Mouse (Mus musculus) CH12.LX (cell line): Measurements from ENCODE around the gene Proca1. TPM values are rescaled to one million over a fixed set of nuclear protein-coding genes. Genes with fewer than 3 reads are reported as not detected.
A peak's percentile ranks its signal among the peaks of the same experiment; 100 is the strongest.

ENCODE experiments used
- DNase-seq: peaks from one replicate; pipeline ENCODE4 v3.0.0-alpha.2; 2013; ENCODE audit errors: extremely low read depth
- H3K27ac ChIP-seq: 2 replicates; pipeline ENCODE4 v1.5.1; 2012; ENCODE audit warnings: low read depth, mild to moderate bottlenecking, control low read depth, moderate library complexity; ENCODE audit not compliant: insufficient read depth
- H3K27me3 ChIP-seq: replicated peaks from 2 replicates; pipeline ENCODE3; 2012; ENCODE audit warnings: inconsistent platforms
- H3K36me3 ChIP-seq, 2 experiments: replicated peaks in 1 of 2; 2 replicates each; pipeline versions ENCODE3 to v1.6.1; 2012; ENCODE audit warnings: inconsistent platforms in 1 of 2, low read length in 1 of 2, mild to moderate bottlenecking in 1 of 2, mixed read lengths in 1 of 2, moderate library complexity in 1 of 2; ENCODE audit not compliant: control insufficient read depth in 1 of 2, insufficient read depth in 1 of 2
- H3K4me1 ChIP-seq, 2 experiments: 2 replicates each; pipeline ENCODE4 v1.6.1; 2012; ENCODE audit warnings: inconsistent platforms in 1 of 2, moderate library complexity in 1 of 2; ENCODE audit not compliant: insufficient read depth in 2 of 2, control insufficient read depth in 1 of 2
- H3K4me2 ChIP-seq: 2 replicates; pipeline ENCODE4 v1.6.1; 2012; ENCODE audit warnings: low read depth, mild to moderate bottlenecking, control low read depth; ENCODE audit not compliant: poor library complexity, insufficient read depth, severe bottlenecking
- H3K4me3 ChIP-seq, 3 experiments: fragments of 150-350 bp in 1 of 3; sonication (generic) in 1 of 3; replicated peaks in 1 of 3; 2 replicates each; pipeline versions ENCODE3 to v1.5.1; 2011 to 2012; ENCODE audit warnings: low read depth in 2 of 3, low read length in 2 of 3, mild to moderate bottlenecking in 2 of 3, moderate library complexity in 2 of 3, control low read depth in 1 of 3, improper control_type of control experiment in 1 of 3, inconsistent platforms in 1 of 3, mixed read lengths in 1 of 3; ENCODE audit not compliant: poor library complexity in 1 of 3
- H3K79me2 ChIP-seq: replicated peaks from 2 replicates; pipeline ENCODE4 v1.6.1; 2012; ENCODE audit warnings: mild to moderate bottlenecking, moderate library complexity; ENCODE audit not compliant: control insufficient read depth, poor library complexity, insufficient read depth, severe bottlenecking; ENCODE audit errors: extremely low read depth
- H3K9ac ChIP-seq: 2 replicates; pipeline ENCODE4 v1.6.1; 2012; ENCODE audit warnings: low read depth, mild to moderate bottlenecking, control low read depth, moderate library complexity; ENCODE audit not compliant: insufficient read depth
- H3K9me3 ChIP-seq: replicated peaks from 2 replicates; pipeline ENCODE3; 2012; ENCODE audit warnings: low read length, inconsistent platforms, mixed read lengths
- BHLHE40 ChIP-seq: IDR thresholded peaks from 2 replicates; pipeline ENCODE4 v1.6.1; 2011; ENCODE audit warnings: mild to moderate bottlenecking, low read depth, low read length, improper control_type of control experiment
- CHD2 ChIP-seq: IDR thresholded peaks from 2 replicates; pipeline ENCODE4 v1.6.1; 2011; ENCODE audit warnings: low read length, improper control_type of control experiment
- CTCF ChIP-seq, 2 experiments: IDR thresholded peaks in 1 of 2; conservative IDR thresholded peaks in 1 of 2; 2 replicates each; pipeline ENCODE4 v1.5.1; 2011 to 2012; ENCODE audit warnings: low read depth in 2 of 2, low read length in 2 of 2, improper control_type of control experiment in 1 of 2, inconsistent platforms in 1 of 2, mild to moderate bottlenecking in 1 of 2, moderate library complexity in 1 of 2
- E2F4 ChIP-seq: IDR thresholded peaks from 2 replicates; pipeline ENCODE4 v1.6.1; 2011; ENCODE audit warnings: low read depth, low read length, improper control_type of control experiment; ENCODE audit not compliant: insufficient replicate concordance
- ELF1 ChIP-seq: IDR thresholded peaks from 2 replicates; pipeline ENCODE4 v1.6.1; 2014; ENCODE audit warnings: low read depth, mild to moderate bottlenecking, inconsistent platforms, low read length, improper control_type of control experiment
- GABPA ChIP-seq: IDR thresholded peaks from 2 replicates; pipeline ENCODE4 v1.6.1; 2012; ENCODE audit warnings: low read depth, low read length, improper control_type of control experiment, inconsistent platforms; ENCODE audit not compliant: insufficient replicate concordance
- HCFC1 ChIP-seq: IDR thresholded peaks from 2 replicates; pipeline ENCODE4 v1.6.1; 2012; ENCODE audit warnings: low read depth, mild to moderate bottlenecking, inconsistent platforms, low read length, improper control_type of control experiment
- IRF4 ChIP-seq: IDR thresholded peaks from 2 replicates; pipeline ENCODE4 v1.6.1; 2014; ENCODE audit warnings: low read depth, mild to moderate bottlenecking, inconsistent platforms, low read length, improper control_type of control experiment
- JUN ChIP-seq: IDR thresholded peaks from 2 replicates; pipeline ENCODE4 v1.6.1; 2011; ENCODE audit warnings: low read depth, mild to moderate bottlenecking, low read length, improper control_type of control experiment, moderate library complexity; ENCODE audit not compliant: insufficient read depth
- JUND ChIP-seq: conservative IDR thresholded peaks from 2 replicates; pipeline ENCODE4 v1.6.1; 2011; ENCODE audit warnings: low read depth, low read length, improper control_type of control experiment
- MAFK ChIP-seq: IDR thresholded peaks from 2 replicates; pipeline ENCODE4 v1.6.1; 2011; ENCODE audit warnings: low read length, improper control_type of control experiment; ENCODE audit not compliant: insufficient replicate concordance
- MAX ChIP-seq: IDR thresholded peaks from 2 replicates; pipeline ENCODE4 v1.6.1; 2011; ENCODE audit warnings: low read length, improper control_type of control experiment
- MEF2A ChIP-seq: IDR thresholded peaks from 2 replicates; pipeline ENCODE4 v1.6.1; 2014; ENCODE audit warnings: low read depth, mild to moderate bottlenecking, inconsistent platforms, low read length, improper control_type of control experiment, borderline replicate concordance
- MXI1 ChIP-seq: IDR thresholded peaks from 2 replicates; pipeline ENCODE4 v1.6.1; 2011; ENCODE audit warnings: mild to moderate bottlenecking, low read depth, low read length, improper control_type of control experiment
- MYC ChIP-seq: IDR thresholded peaks from 2 replicates; pipeline ENCODE4 v1.6.1; 2011; ENCODE audit warnings: low read depth, mild to moderate bottlenecking, improper control_type of control experiment, low read length
- NELFE ChIP-seq: IDR thresholded peaks from 2 replicates; pipeline ENCODE4 v1.6.1; 2011; ENCODE audit warnings: low read depth, low read length, improper control_type of control experiment
- PAX5 ChIP-seq: IDR thresholded peaks from 2 replicates; pipeline ENCODE4 v1.6.1; 2012; ENCODE audit warnings: low read length, inconsistent platforms, mixed read lengths
- POLR2A ChIP-seq: IDR thresholded peaks from 2 replicates; pipeline ENCODE4 v1.6.1; 2011; ENCODE audit warnings: low read depth, mild to moderate bottlenecking, improper control_type of control experiment, low read length
- POLR2AphosphoS2 ChIP-seq: IDR thresholded peaks from 2 replicates; pipeline ENCODE4 v1.6.1; 2011; ENCODE audit warnings: low read depth, low read length, improper control_type of control experiment
- RAD21 ChIP-seq: IDR thresholded peaks from 2 replicates; pipeline ENCODE4 v1.6.1; 2011; ENCODE audit warnings: low read depth, mild to moderate bottlenecking, low read length, improper control_type of control experiment, moderate library complexity
- RCOR1 ChIP-seq: conservative IDR thresholded peaks from 2 replicates; pipeline ENCODE4 v1.6.1; 2012; ENCODE audit warnings: low read depth, mild to moderate bottlenecking, inconsistent platforms, low read length, improper control_type of control experiment
- SMC3 ChIP-seq: IDR thresholded peaks from 2 replicates; pipeline ENCODE4 v1.6.1; 2011; ENCODE audit warnings: low read depth, low read length, improper control_type of control experiment
- TBP ChIP-seq: conservative IDR thresholded peaks from 2 replicates; pipeline ENCODE4 v1.6.1; 2011; ENCODE audit warnings: low read depth, low read length, improper control_type of control experiment
- UBTF ChIP-seq: IDR thresholded peaks from 2 replicates; pipeline ENCODE4 v1.6.1; 2012; ENCODE audit warnings: low read depth, mild to moderate bottlenecking, inconsistent platforms, low read length, improper control_type of control experiment, moderate library complexity
- USF1 ChIP-seq: IDR thresholded peaks from 2 replicates; pipeline ENCODE4 v1.6.1; 2014; ENCODE audit warnings: low read depth, mild to moderate bottlenecking, inconsistent platforms, low read length, improper control_type of control experiment
- USF2 ChIP-seq: conservative IDR thresholded peaks from 2 replicates; pipeline ENCODE4 v1.6.1; 2011; ENCODE audit warnings: low read depth, low read length, improper control_type of control experiment
- ZKSCAN1 ChIP-seq: IDR thresholded peaks from 2 replicates; pipeline ENCODE4 v1.6.1; 2012; ENCODE audit warnings: low read depth, inconsistent platforms, low read length, improper control_type of control experiment, borderline replicate concordance
- ZMIZ1 ChIP-seq: IDR thresholded peaks from 2 replicates; pipeline ENCODE4 v1.6.1; 2012; ENCODE audit warnings: low read depth, mild to moderate bottlenecking, inconsistent platforms, low read length, improper control_type of control experiment
- ZNF384 ChIP-seq: IDR thresholded peaks from 2 replicates; pipeline ENCODE4 v1.6.1; 2012; ENCODE audit warnings: low read depth, low read length, improper control_type of control experiment, inconsistent platforms
- dilution Hi-C: fragments of 300-500 bp; cut with MboI; formaldehyde crosslinking; loops from 2 replicates; pipeline ENCODE4 v1.14.3; 2020; ENCODE audit warnings: low sequenced_read_pairs; ENCODE audit not compliant: extremely low pct_unique_long_range_greater_than_20kb, extremely low pct_ligation_motif_present
- in situ Hi-C: fragments of 300-500 bp; cut with MboI; formaldehyde crosslinking; loops from 3 replicates; pipeline ENCODE4 v1.14.3; 2019; ENCODE audit warnings: low sequenced_read_pairs, low pct_ligation_motif_present, low pct_unique_long_range_greater_than_20kb, mixed read lengths
- polyA plus RNA-seq: library from polyadenylated mRNA; unstranded; fragments of >175 nt; gene quantifications from 2 replicates; pipeline ENCODE4 v1.2.1, GENCODE M21; 2012; ENCODE audit warnings: low read depth; ENCODE audit not compliant: insufficient read length
- total RNA-seq, 2 experiments: library from RNA; depleted of rRNA; stranded (reverse); fragments of 300-350 nt in 1 of 2; fragments of >200 nt in 1 of 2; gene quantifications; 2 replicates each; pipeline ENCODE4 v1.2.3; 2012 to 2014

Proca1 gene
- total and polyA plus RNA-seq, 3 experiments = 0.40 TPM; not detected in 2

DNA sequence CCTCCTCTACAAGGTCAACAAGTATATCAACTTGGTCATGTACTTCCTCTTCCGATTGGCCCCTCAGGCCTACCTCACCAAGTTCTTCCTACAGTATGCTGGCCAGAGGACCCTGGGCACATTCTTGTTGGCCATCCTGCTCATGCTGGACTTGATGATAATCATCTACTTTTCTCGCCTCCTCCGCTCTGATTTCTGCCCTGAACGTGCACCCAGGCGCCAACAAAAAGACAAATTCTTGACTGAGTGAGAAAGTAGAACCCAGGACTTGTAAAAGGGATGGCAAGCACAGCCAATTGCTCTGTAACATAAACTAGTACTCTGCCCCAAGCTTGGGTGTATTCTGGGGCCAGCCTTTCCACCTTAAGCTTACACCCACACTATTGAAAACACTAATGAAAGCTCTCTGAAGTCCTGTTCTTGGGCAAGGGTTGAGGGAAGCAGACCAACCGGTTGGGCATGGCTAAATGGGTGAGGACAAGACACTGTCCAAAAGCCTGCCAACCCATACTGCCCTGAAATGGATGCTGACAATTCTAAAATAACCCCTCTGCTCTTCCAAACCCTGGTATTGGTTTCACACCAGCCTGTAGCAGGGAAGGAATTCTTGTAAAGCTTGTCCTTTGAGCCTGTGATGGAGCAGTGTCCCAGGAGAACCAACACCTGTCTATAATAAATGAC lies 13.0 kb upstream of the Proca1 start:
- Histone ChIP-seq H3K79me2 (peaks cover 38% of the 10 kb centered on the region), H3K4me1 (peaks cover 13 to 53% of the 10 kb centered on the region in 2 experiments), H3K36me3 (peaks cover 26 to 40% of the 10 kb centered on the region in 2 experiments), H3K9me3 (no peaks in the 10 kb centered on the region), H3K27ac (peak overlapping the region; percentile 94), H3K9ac (peak overlapping the region; percentile 29; the same call in 1 of the 2 replicates), H3K4me2 (peak overlapping the region; percentile 59), H3K4me3 (peak overlapping the region in 1 of 3 experiments; percentile 65)
- dilution Hi-C loops = no loop called here
- in situ Hi-C loops = no loop called here
- DNase-seq = no peak
- TF ChIP-seq PAX5 (no peak), CTCF (conservative IDR thresholded peaks at IDR 0.05 in 1 of 2, IDR thresholded peaks at IDR 0.05 in 1 of 2; ENCODE audit: low read depth in 2 of 2, low read length in 2 of 2) (no peak), UBTF (peak; percentile 61; the same call in 1 of the 2 replicates), ELF1 (0 out of 2 replicates have a peak, but pooled peaks have one; percentile 7), MAX (no peak), NELFE (no peak), ZMIZ1 (peak; percentile 79; the same call in 1 of the 2 replicates), GABPA (no peak), E2F4 (no peak), CHD2 (no peak; the same call in 1 of the 2 replicates), JUND (no peak), MYC (no peak), MEF2A (no peak), USF1 (no peak), TBP (no peak)
- TF ChIP-seq, all 38 proteins: peak for 3
- H3K27me3 ChIP-seq = no peaks in the 10 kb centered on the region

GRCm38 (mm10) chr11:78181830-78182357 lies 11.3 kb upstream of the Proca1 start:
- Histone ChIP-seq H3K79me2 (peaks cover 38% of the 10 kb centered on the region), H3K4me3 (peak overlapping the region; percentile 70 to 96 (median 76)), H3K4me1 (peaks cover 13 to 46% of the 10 kb centered on the region in 2 experiments), H3K4me2 (peak overlapping the region; percentile 95), H3K9me3 (no peaks in the 10 kb centered on the region), H3K27me3 (no peaks in the 10 kb centered on the region), H3K27ac (no peak overlapping the region), H3K9ac (peak overlapping the region; percentile 67), H3K36me3 (peaks cover 26 to 40% of the 10 kb centered on the region in 2 experiments)
- dilution Hi-C loops = no loop called here
- DNase-seq = no peak
- in situ Hi-C loops = no loop called here
- TF ChIP-seq TBP = no peak
- no peak for TF ChIP-seq CHD2
- no peak for TF ChIP-seq E2F4
- peak; percentile 30; the same call in 1 of the 2 replicates for TF ChIP-seq ZMIZ1
- TF ChIP-seq UBTF = no peak
- no peak for TF ChIP-seq MYC
- no peak for TF ChIP-seq JUND
- TF ChIP-seq MAFK = no peak
- TF ChIP-seq BHLHE40 = no peak
- no peak for TF ChIP-seq MEF2A
- no peak for TF ChIP-seq ZKSCAN1
- no peak for TF ChIP-seq PAX5
- no peak for TF ChIP-seq IRF4
- TF ChIP-seq HCFC1 = no peak
- TF ChIP-seq RAD21 = no peak
- TF ChIP-seq SMC3 = no peak
- TF ChIP-seq GABPA = no peak
- peak; percentile 47; the same call in 1 of the 2 replicates for TF ChIP-seq MXI1
- no peak for TF ChIP-seq MAX
- TF ChIP-seq ELF1 = no peak
- no peak for TF ChIP-seq USF2
- no peak for TF ChIP-seq ZNF384
- TF ChIP-seq RCOR1 = no peak
- TF ChIP-seq JUN = no peak
- no peak; the same call in 1 of the 2 replicates for TF ChIP-seq POLR2A
- peak; percentile 20; the same call in 1 of the 2 replicates for TF ChIP-seq POLR2AphosphoS2
